In the genomic region with DNA sequence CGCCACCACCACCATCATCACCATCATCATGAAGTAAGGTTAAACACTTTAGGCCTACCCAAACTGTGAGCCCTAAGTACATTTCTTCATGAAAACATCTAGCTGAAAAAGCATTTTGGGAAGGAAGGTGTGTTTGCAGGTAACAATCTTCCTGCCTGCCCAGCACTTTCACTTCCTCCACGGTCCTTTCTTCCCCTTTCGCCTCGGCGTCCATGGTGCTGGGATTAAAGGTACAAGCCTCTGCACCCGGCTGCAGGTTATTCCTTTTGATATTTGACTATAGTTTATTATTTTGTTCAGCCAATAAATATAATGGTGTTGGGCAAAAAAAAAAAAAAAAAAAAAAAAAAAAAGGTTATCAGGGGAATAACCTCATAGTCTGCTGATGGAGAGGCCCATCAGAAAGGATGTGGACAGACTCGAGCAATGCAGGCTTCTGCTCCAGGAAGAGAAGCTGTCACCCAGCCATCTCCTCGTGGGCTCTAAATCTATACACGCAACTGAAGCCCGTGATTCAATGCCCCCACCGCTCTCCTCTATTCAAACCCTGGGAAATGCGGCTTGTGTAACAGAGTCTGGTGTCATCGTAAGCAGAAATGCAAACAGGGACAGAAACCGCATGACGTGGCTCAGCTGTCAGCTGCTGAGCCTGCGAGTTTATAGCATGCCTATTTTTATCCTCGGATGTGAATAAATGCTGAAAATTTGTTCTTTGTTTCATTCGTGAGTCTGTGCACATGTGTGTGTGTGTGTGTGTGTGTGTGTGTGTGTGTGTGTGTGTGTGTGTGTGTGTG, we compare ENCODE assay signal across 8 mouse cellular contexts. TPM values are rescaled to one million over a fixed set of nuclear protein-coding genes. Genes with fewer than 3 reads are reported as not detected.
DNase-seq lines count a peak whose midpoint lies in the region; ATAC-seq and TF ChIP-seq lines count a peak whose summit lies in the region.

No protein-coding gene starts in this region.

- H3K9ac ChIP-seq in kidney, postnatal 0 days (ENCODE audit: low read depth, low read length): no peak overlapping the region
- H3K9ac ChIP-seq in kidney, embryonic 15.5 days: no peak overlapping the region
- 0 out of 2 replicates have a peak overlapping the region, but pooled peaks have one; percentile 25 for H3K9ac ChIP-seq in forebrain, embryonic 16.5 days (replicated peaks; ENCODE audit: low read depth, low read length)

- H3K9me3 ChIP-seq in kidney, postnatal 0 days (replicated peaks; ENCODE audit: low read length): no peaks in the 10 kb centered on the region
- H3K9me3 ChIP-seq in kidney, embryonic 15.5 days (replicated peaks): no peaks in the 10 kb centered on the region
- H3K9me3 ChIP-seq in forebrain, embryonic 16.5 days (ENCODE audit: control insufficient read depth, low read length): no peaks in the 10 kb centered on the region

- H3K4me3 ChIP-seq in kidney, postnatal 0 days (replicated peaks; ENCODE audit: low read depth, low read length): no peak overlapping the region
- H3K4me3 ChIP-seq in kidney, embryonic 15.5 days (replicated peaks): no peak overlapping the region
- no peak overlapping the region for H3K4me3 ChIP-seq in forebrain, embryonic 16.5 days (replicated peaks; ENCODE audit: low read length)

- peak; percentile 74 for DNase-seq in kidney, postnatal 0 days (ENCODE audit: low spot score)
- peak; percentile 71 to 90 for DNase-seq in left cerebral cortex, postnatal 25 days (ENCODE audit: low spot score in 2 of 2)
- DNase-seq in thymus, postnatal 36 days: peak; percentile 44 to 65
- DNase-seq in urinary bladder, adult 18-20 months (ENCODE audit: low spot score in 2 of 2): no peak
- DNase-seq in Muller cell, postnatal 12 days (ENCODE audit: inconsistent ontology term): no peak

- TF ChIP-seq CTCF in kidney, postnatal 0 days (IDR thresholded peaks at IDR 0.05; ENCODE audit: low read depth): no peak

- 62% methylated on average over 18 of the region's 18 CpGs for WGBS in kidney, postnatal 0 days
- 64% methylated on average over 18 of the region's 18 CpGs for WGBS in kidney, embryonic 15.5 days
- WGBS in forebrain, embryonic 16.5 days: 68% methylated on average over 18 of the region's 18 CpGs

- H3K27me3 ChIP-seq in kidney, postnatal 0 days (ENCODE audit: insufficient read depth, low read length): no peaks in the 10 kb centered on the region
- 0 out of 2 replicates have a peak, but pooled peaks cover 3% of the 10 kb centered on the region for H3K27me3 ChIP-seq in kidney, embryonic 15.5 days
- H3K27me3 ChIP-seq in forebrain, embryonic 16.5 days (replicated peaks; ENCODE audit: control insufficient read depth, insufficient read depth, low read length): no peaks in the 10 kb centered on the region

- H3K36me3 ChIP-seq in kidney, postnatal 0 days (ENCODE audit: insufficient read depth, low read length): no peaks in the 10 kb centered on the region
- no peaks in the 10 kb centered on the region for H3K36me3 ChIP-seq in kidney, embryonic 15.5 days
- no peaks in the 10 kb centered on the region for H3K36me3 ChIP-seq in forebrain, embryonic 16.5 days (ENCODE audit: control insufficient read depth, insufficient read depth)

- peaks cover 7% of the 10 kb centered on the region; the same call in 1 of the 2 replicates for H3K4me1 ChIP-seq in kidney, postnatal 0 days (replicated peaks; ENCODE audit: insufficient read depth, low read length)
- peaks cover 18% of the 10 kb centered on the region for H3K4me1 ChIP-seq in kidney, embryonic 15.5 days
- peaks cover 9% of the 10 kb centered on the region for H3K4me1 ChIP-seq in forebrain, embryonic 16.5 days (replicated peaks; ENCODE audit: control insufficient read depth, insufficient read depth, low read length)

- intact Hi-C loops in left cerebral cortex, postnatal 25 days (cut with DNase I): loop anchor here (2.0 kb wide), 2 partner anchors 34 to 58 kb away; no protein-coding TSS in a partner anchor

- H3K4me2 ChIP-seq in kidney, postnatal 0 days (ENCODE audit: low read length): no peak overlapping the region
- H3K4me2 ChIP-seq in kidney, embryonic 15.5 days: no peak overlapping the region
- no peak overlapping the region for H3K4me2 ChIP-seq in forebrain, embryonic 16.5 days (ENCODE audit: low read length)

- ATAC-seq in kidney, postnatal 0 days (replicated peaks; ENCODE audit: low FRiP score, low read depth): no peak
- no peak for ATAC-seq in kidney, embryonic 15.5 days (replicated peaks; ENCODE audit: low FRiP score)
- peak; percentile 81 for ATAC-seq in forebrain, embryonic 16.5 days
- peak; percentile 72 for ATAC-seq in monocyte, adult 5-6 weeks (replicated peaks; ENCODE audit: insufficient number of reproducible peaks, low FRiP score, low TSS enrichment, poor library complexity, severe bottlenecking)

- no peak overlapping the region for H3K27ac ChIP-seq in kidney, postnatal 0 days
- no peak overlapping the region for H3K27ac ChIP-seq in kidney, embryonic 15.5 days
- peak overlapping the region; percentile 47 for H3K27ac ChIP-seq in forebrain, embryonic 16.5 days (ENCODE audit: low read length)

RNA-seq across cellular contexts. Expression of a gene that starts 56.5 kb away (rescaled TPM):
- polyA plus RNA-seq in kidney, postnatal 0 days (2015; fragmentation: Nextera tagmentation; extraction: Ambion mirVana): 64.6 and 71.1 TPM in 2 replicates
- 73.8 and 76.3 TPM in 2 replicates for polyA plus RNA-seq in kidney, embryonic 15.5 days (2015; fragmentation: Nextera tagmentation; extraction: Ambion mirVana)
- polyA plus RNA-seq in forebrain, embryonic 16.5 days (2015; fragmentation: Nextera tagmentation; extraction: Ambion mirVana): 127 and 130 TPM in 2 replicates
- 10 to 100 TPM; 79.2 to 84.0 TPM for total RNA-seq in left cerebral cortex, postnatal 25 days (2021)
- total RNA-seq in monocyte, adult 5-6 weeks (2017): 80.5 to 105 TPM (median 99.5 TPM) in 3 replicates

Comparison
In these comparisons a context has a peak if more than half of its experiments do, and no peak if none do; other contexts are left out.
1. ATAC-seq: peak in forebrain, embryonic 16.5 days (single experiment) and monocyte, adult 5-6 weeks (single experiment); none in kidney, postnatal 0 days (single experiment) and kidney, embryonic 15.5 days (single experiment).
2. DNase-seq: peak in kidney, postnatal 0 days (single experiment), left cerebral cortex, postnatal 25 days (2 of 2) and thymus, postnatal 36 days (2 of 2); none in urinary bladder, adult 18-20 months (0 of 2) and Muller cell, postnatal 12 days (single experiment).